In genomic region chr17:83526091-83526561, GRCm38 (mm10) we compare ENCODE assay signal across 8 mouse cellular contexts. TPM values are rescaled to one million over a fixed set of nuclear protein-coding genes. Genes with fewer than 3 reads are reported as not detected.
DNase-seq lines count a peak whose midpoint lies in the region; ATAC-seq and TF ChIP-seq lines count a peak whose summit lies in the region.

No protein-coding gene starts in this region.

- in situ Hi-C loops in ES-E14 (cut with MboI; ENCODE audit: low sequenced_read_pairs in 2 of 2, unreplicated experiment in 2 of 2), result no loop called here

- no peaks in the 10 kb centered on the region for H3K79me2 ChIP-seq in heart, adult 2 months (replicated peaks; ENCODE audit: control insufficient read depth, insufficient read depth, low read length)

- no peaks in the 10 kb centered on the region for H3K9me3 ChIP-seq in heart, embryonic 13.5 days
- H3K9me3 ChIP-seq in ES-E14 (ENCODE audit: control insufficient read depth, insufficient read depth, low read depth, low read length), result no peaks in the 10 kb centered on the region
- no peaks in the 10 kb centered on the region for H3K9me3 ChIP-seq in hindbrain, embryonic 12.5 days (replicated peaks)
- H3K9me3 ChIP-seq in midbrain, embryonic 13.5 days, result no peaks in the 10 kb centered on the region

- H3K27ac ChIP-seq in heart, embryonic 13.5 days (replicated peaks), result peak overlapping the region; percentile 89
- no peak overlapping the region for H3K27ac ChIP-seq in heart, adult 2 months
- peak overlapping the region; percentile 79 for H3K27ac ChIP-seq in ES-E14 (ENCODE audit: insufficient read depth, low read depth, low read length, poor library complexity, severe bottlenecking)
- H3K27ac ChIP-seq in hindbrain, embryonic 12.5 days, result peak overlapping the region; percentile 23; the same call in 1 of the 2 replicates
- peak overlapping the region; percentile 62 for H3K27ac ChIP-seq in midbrain, embryonic 13.5 days

- H3K4me3 ChIP-seq in heart, embryonic 13.5 days, result no peak overlapping the region
- H3K4me3 ChIP-seq in heart, adult 2 months, result no peak overlapping the region
- peak overlapping the region; percentile 2 to 10; a peak in 1 of 4 replicates for H3K4me3 ChIP-seq in ES-E14 (ENCODE audit: insufficient read depth in 1 of 2, low read depth in 1 of 2, low read length in 2 of 2, poor library complexity in 1 of 2, severe bottlenecking in 1 of 2)
- no peak overlapping the region for H3K4me3 ChIP-seq in hindbrain, embryonic 12.5 days
- H3K4me3 ChIP-seq in midbrain, embryonic 13.5 days (replicated peaks), result no peak overlapping the region

- no peaks in the 10 kb centered on the region for H3K36me3 ChIP-seq in heart, embryonic 13.5 days
- no peaks in the 10 kb centered on the region for H3K36me3 ChIP-seq in heart, adult 2 months (ENCODE audit: control insufficient read depth, insufficient read depth, low read length)
- no peaks in the 10 kb centered on the region for H3K36me3 ChIP-seq in ES-E14 (ENCODE audit: control insufficient read depth, insufficient read depth, low read length, poor library complexity, severe bottlenecking)
- no peaks in the 10 kb centered on the region for H3K36me3 ChIP-seq in hindbrain, embryonic 12.5 days
- H3K36me3 ChIP-seq in midbrain, embryonic 13.5 days, result no peaks in the 10 kb centered on the region

- H3K27me3 ChIP-seq in heart, embryonic 13.5 days (replicated peaks), result no peaks in the 10 kb centered on the region
- H3K27me3 ChIP-seq in heart, adult 2 months (ENCODE audit: control insufficient read depth, insufficient read depth, low read length), result no peaks in the 10 kb centered on the region
- no peaks in the 10 kb centered on the region for H3K27me3 ChIP-seq in hindbrain, embryonic 12.5 days
- peaks cover 15% of the 10 kb centered on the region for H3K27me3 ChIP-seq in midbrain, embryonic 13.5 days

- peak overlapping the region; percentile 54 for H3K9ac ChIP-seq in heart, embryonic 13.5 days
- no peak overlapping the region for H3K9ac ChIP-seq in heart, adult 2 months (ENCODE audit: low read depth, low read length)
- H3K9ac ChIP-seq in ES-E14 (ENCODE audit: insufficient read depth, low read depth, low read length, poor library complexity, severe bottlenecking), result no peak overlapping the region; the same call in 1 of the 2 replicates
- no peak overlapping the region for H3K9ac ChIP-seq in hindbrain, embryonic 12.5 days
- H3K9ac ChIP-seq in midbrain, embryonic 13.5 days (replicated peaks), result peak overlapping the region; percentile 10; the same call in 1 of the 2 replicates

- no peak for TF ChIP-seq CTCF in heart, adult 2 months (IDR thresholded peaks at IDR 0.05)

- TF ChIP-seq POLR2A in heart, adult 2 months (IDR thresholded peaks at IDR 0.05; ENCODE audit: insufficient read depth, low read depth, low read length), result no peak

- no peak for TF ChIP-seq EP300 in heart, adult 2 months (IDR thresholded peaks at IDR 0.05; ENCODE audit: insufficient read depth, low read depth, low read length)

- H3K4me1 ChIP-seq in heart, embryonic 13.5 days, result peaks cover 39% of the 10 kb centered on the region
- peaks cover 3% of the 10 kb centered on the region for H3K4me1 ChIP-seq in heart, adult 2 months (ENCODE audit: control insufficient read depth, insufficient read depth, low read length)
- H3K4me1 ChIP-seq in ES-E14 (ENCODE audit: control insufficient read depth in 2 of 2, insufficient read depth in 2 of 2, low read length in 2 of 2, poor library complexity in 1 of 2), result peaks cover 17 to 32% of the 10 kb centered on the region in 2 experiments
- peaks cover 31% of the 10 kb centered on the region for H3K4me1 ChIP-seq in hindbrain, embryonic 12.5 days
- H3K4me1 ChIP-seq in midbrain, embryonic 13.5 days (replicated peaks), result peaks cover 31% of the 10 kb centered on the region

- intact Hi-C loops in heart, adult 2 months (cut with DNase I), result no loop called here

- WGBS in heart, embryonic 13.5 days, result 20% methylated on average over 5 of the region's 5 CpGs
- 43% methylated on average over 5 of the region's 5 CpGs for WGBS in heart, adult 2 months
- WGBS in hindbrain, embryonic 12.5 days, result 2% methylated on average over 5 of the region's 5 CpGs
- 7% methylated on average over 5 of the region's 5 CpGs for WGBS in midbrain, embryonic 13.5 days

- H3K4me2 ChIP-seq in heart, embryonic 13.5 days, result peak overlapping the region; percentile 49
- H3K4me2 ChIP-seq in hindbrain, embryonic 12.5 days (replicated peaks), result peak overlapping the region; percentile 15; the same call in 1 of the 2 replicates
- H3K4me2 ChIP-seq in midbrain, embryonic 13.5 days (replicated peaks), result peak overlapping the region; percentile 2; the same call in 1 of the 2 replicates

- ATAC-seq in heart, embryonic 13.5 days (ENCODE audit: extremely low read depth, insufficient number of reproducible peaks, low FRiP score, low TSS enrichment), result no peak
- 0 out of 2 replicates have a peak, but pooled peaks have one; percentile 10 for ATAC-seq in hindbrain, embryonic 12.5 days (ENCODE audit: low FRiP score)
- ATAC-seq in midbrain, embryonic 13.5 days, result 0 out of 2 replicates have a peak, but pooled peaks have one; percentile 18
- ATAC-seq in frontal cortex, adult (ENCODE audit: low TSS enrichment), result no peak

- DNase-seq in heart, adult 2 months, result no peak
- no peak for DNase-seq in ES-E14 (ENCODE audit: low read depth, low spot score)
- no peak for DNase-seq in adipocyte (ENCODE audit: low spot score)
- no peak for DNase-seq in layer of hippocampus, adult 9-11 months

TF ChIP-seq in ES-E14, 5 proteins besides CTCF, POLR2A, EP300 and RAD21:
- TF ChIP-seq ZNF384 (IDR thresholded peaks at IDR 0.05; ENCODE audit: low read depth, low read length), result no peak
- TF ChIP-seq HCFC1 (IDR thresholded peaks at IDR 0.05; ENCODE audit: borderline replicate concordance, insufficient read depth, low read length), result no peak
- no peak for TF ChIP-seq CHD2 (IDR thresholded peaks at IDR 0.05; ENCODE audit: low read depth, low read length)
- TF ChIP-seq MAFK (IDR thresholded peaks at IDR 0.05; ENCODE audit: insufficient read depth, low read depth, low read length), result peak; percentile 51; the same call in 1 of the 2 replicates
- TF ChIP-seq ZC3H11A (IDR thresholded peaks at IDR 0.05; ENCODE audit: borderline replicate concordance, low read depth, low read length), result no peak
TF ChIP-seq in ES-E14: peak in this region for 1.

RNA-seq across cellular contexts. Expression of gene Cox7a2l, which starts 9.0 kb away (rescaled TPM):
- polyA plus RNA-seq in heart, embryonic 13.5 days (2015; fragmentation: Nextera tagmentation; extraction: Ambion mirVana), result 181 and 206 TPM in 2 replicates
- total RNA-seq in heart, adult 2 months (2021), result 100 to 1,000 TPM; 278 to 329 TPM
- 227 and 349 TPM in 2 replicates for polyA plus RNA-seq in heart, adult 2 months (2012; rRNA removed)
- 104 and 139 TPM in 2 replicates for total RNA-seq in ES-E14 (2012; rRNA removed)
- polyA plus RNA-seq in hindbrain, embryonic 12.5 days (2016; fragmentation: Nextera tagmentation; extraction: Ambion mirVana), result 139 TPM in 2 replicates
- 184 and 188 TPM in 2 replicates for polyA plus RNA-seq in midbrain, embryonic 13.5 days (2015; fragmentation: Nextera tagmentation; extraction: Ambion mirVana)

Comparison
In these comparisons a context has a peak if more than half of its experiments do, and no peak if none do; other contexts are left out.
1. H3K9ac ChIP-seq: peak in heart, embryonic 13.5 days (single experiment) and midbrain, embryonic 13.5 days (single experiment); none in heart, adult 2 months (single experiment), ES-E14 (single experiment) and hindbrain, embryonic 12.5 days (single experiment).
2. ATAC-seq: peak in hindbrain, embryonic 12.5 days (single experiment) and midbrain, embryonic 13.5 days (single experiment); none in heart, embryonic 13.5 days (single experiment) and frontal cortex, adult (single experiment).
3. H3K4me3 ChIP-seq: peak in ES-E14 (2 of 2); none in heart, embryonic 13.5 days (single experiment), heart, adult 2 months (single experiment), hindbrain, embryonic 12.5 days (single experiment) and midbrain, embryonic 13.5 days (single experiment).
4. Peak in every context shown above with its lines, with median percentiles within 50 percentile points of each other: H3K4me2 ChIP-seq.